Mouse (Mus musculus) E14TG2a.4 (cell line): ENCODE results near the gene Dusp15.

ENCODE experiments used
- CTCF ChIP-seq: conservative IDR thresholded peaks from 2 replicates; pipeline ENCODE4 v1.5.1; 2014; ENCODE audit warnings: low read length
- NANOG ChIP-seq: IDR thresholded peaks from 2 replicates; pipeline ENCODE4 v1.6.1; 2014; ENCODE audit warnings: borderline replicate concordance, low read length, mixed read lengths

GRCm38 (mm10) chr2:152933614-152934013 is 17.9 kb downstream of the Dusp15 start:
- TF ChIP-seq CTCF: peak; percentile 87
- TF ChIP-seq NANOG: no peak
